Mouse (Mus musculus) thymus, adult 2 months (tissue): ENCODE measurements around the gene Gpc6.

ENCODE experiments used
- CTCF ChIP-seq: fragments of 200-500 bp; IDR thresholded peaks from 2 replicates; pipeline ENCODE4 v1.5.1; 2012; ENCODE audit warnings: mild to moderate bottlenecking, control low read depth, low read length, moderate library complexity, borderline replicate concordance; ENCODE audit not compliant: control insufficient read depth, poor library complexity, insufficient read depth; ENCODE audit errors: extremely low read depth
- POLR2A ChIP-seq: fragments of 200-500 bp; IDR thresholded peaks from 2 replicates; pipeline ENCODE4 v1.6.1; 2012; ENCODE audit warnings: mild to moderate bottlenecking, low read length, control low read depth, moderate library complexity; ENCODE audit not compliant: control insufficient read depth, poor library complexity, insufficient read depth; ENCODE audit errors: extremely low read depth

DNA sequence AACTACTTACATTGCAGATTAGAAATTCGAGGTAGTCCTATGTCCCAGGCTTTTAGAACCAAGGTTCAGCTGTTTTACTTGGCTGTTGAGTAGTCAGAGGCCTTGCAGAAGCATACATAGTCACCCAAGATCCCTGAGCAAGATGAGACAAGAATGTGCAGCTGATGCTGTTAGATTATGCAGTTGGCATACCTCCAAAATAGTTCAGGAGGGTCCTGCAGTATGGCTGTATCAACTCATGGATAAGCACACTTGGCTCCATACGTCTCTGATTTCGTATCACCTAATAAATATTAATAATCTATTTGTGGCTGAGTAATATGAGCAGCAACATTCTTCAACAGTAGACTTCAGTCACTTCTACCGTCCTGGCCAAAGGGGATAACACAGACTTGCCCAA lies 737.1 kb downstream of the Gpc6 start:
- no peak for TF ChIP-seq CTCF
- TF ChIP-seq POLR2A: no peak
